Mouse (Mus musculus): ENCODE data around the gene Tyw3. TPM values are rescaled to one million over a fixed set of nuclear protein-coding genes. Genes with fewer than 3 reads are reported as not detected.
"Not testable (repeated sequence)": the region's sequence is repeated elsewhere in the genome, so short reads cannot be mapped to it uniquely, and the experiment has no call there.

Tyw3 gene
- total RNA-seq (2021), result 10 to 100 TPM; 10.1 to 10.7 TPM
- long read RNA-seq, full-length matches to known transcripts, result 7 of 8 reads
- long read RNA-seq, partial matches to known transcripts, result 0 of 8 reads
- long read RNA-seq, other reads (novel, unspliced or antisense), result 1 of 8 reads

GRCm38 (mm10) chr3:154596934-154597554 is at the start of gene Tyw3:
Gene Tyw3, minus strand, starts transcription at chr3:154597104.
- peak; percentile 98 to 99 for DNase-seq (ENCODE audit: low spot score in 2 of 2)

GRCm38 (mm10) chr3:154633091-154633490 is 36.2 kb upstream of the Tyw3 start:
- no peak for DNase-seq (ENCODE audit: low spot score in 2 of 2)

DNA sequence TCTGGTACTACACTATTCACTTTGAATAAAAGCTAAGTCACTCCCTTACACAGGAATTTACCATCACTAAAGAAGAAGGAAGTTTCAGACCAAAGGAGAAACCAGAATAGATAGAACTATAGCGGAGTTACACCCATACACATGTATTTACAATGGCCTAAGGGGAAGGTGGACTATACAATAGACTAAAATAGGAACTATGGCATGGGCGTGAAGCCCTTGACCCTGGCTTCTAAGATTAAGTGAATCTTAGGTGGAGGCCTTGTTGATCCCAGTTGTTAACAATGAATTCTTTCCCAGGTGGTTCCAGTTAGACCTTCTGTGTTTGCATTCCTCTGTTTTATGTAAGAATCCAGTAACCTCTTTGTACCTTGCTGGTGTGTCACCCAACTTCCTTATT is 34.4 kb upstream of the Tyw3 start:
- not testable (repeated sequence) for DNase-seq (ENCODE audit: low spot score in 2 of 2)

GRCm38 (mm10) chr3:154628284-154628683 is 31.4 kb upstream of the Tyw3 start:
- DNase-seq (ENCODE audit: low spot score in 2 of 2), result no peak

- no peak for DNase-seq (ENCODE audit: low spot score in 2 of 2)
Observed at GRCm38 (mm10) chr3:154616106-154616505, 19.2 kb upstream of the Tyw3 start.

- DNase-seq (ENCODE audit: low spot score in 2 of 2), result no peak
Observed at GRCm38 (mm10) chr3:154615304-154615703, 18.4 kb upstream of the Tyw3 start.

- DNase-seq (ENCODE audit: low spot score in 2 of 2), result no peak
Observed at GRCm38 (mm10) chr3:154614771-154615170, 17.9 kb upstream of the Tyw3 start.

GRCm38 (mm10) chr3:154611888-154612287 is 15.0 kb upstream of the Tyw3 start:
- no peak for DNase-seq (ENCODE audit: low spot score in 2 of 2)

DNA sequence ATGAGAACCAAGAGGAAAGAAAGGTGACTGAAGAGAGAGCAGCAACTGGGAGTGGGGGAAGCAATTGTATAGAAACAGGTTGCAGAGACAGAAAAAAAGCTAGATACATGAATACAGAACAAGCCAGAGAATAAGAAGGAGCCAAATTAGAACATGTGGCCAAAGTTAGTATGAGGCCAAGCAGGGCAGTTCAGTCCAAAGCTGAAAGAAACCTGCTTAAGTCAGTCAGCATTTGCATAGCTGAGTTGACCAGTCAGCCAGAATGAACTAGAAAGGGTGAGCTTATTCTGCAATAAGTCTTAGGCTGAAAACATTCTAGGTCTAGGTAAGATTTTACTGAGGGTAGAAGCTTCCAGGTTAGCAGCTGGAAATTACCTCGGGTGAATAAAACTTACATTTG is 11.0 kb upstream of the Tyw3 start:
- no peak for DNase-seq (ENCODE audit: low spot score in 2 of 2)

- no peak for DNase-seq (ENCODE audit: low spot score in 2 of 2)
Observed at GRCm38 (mm10) chr3:154604871-154605270, 8.0 kb upstream of the Tyw3 start.

DNA sequence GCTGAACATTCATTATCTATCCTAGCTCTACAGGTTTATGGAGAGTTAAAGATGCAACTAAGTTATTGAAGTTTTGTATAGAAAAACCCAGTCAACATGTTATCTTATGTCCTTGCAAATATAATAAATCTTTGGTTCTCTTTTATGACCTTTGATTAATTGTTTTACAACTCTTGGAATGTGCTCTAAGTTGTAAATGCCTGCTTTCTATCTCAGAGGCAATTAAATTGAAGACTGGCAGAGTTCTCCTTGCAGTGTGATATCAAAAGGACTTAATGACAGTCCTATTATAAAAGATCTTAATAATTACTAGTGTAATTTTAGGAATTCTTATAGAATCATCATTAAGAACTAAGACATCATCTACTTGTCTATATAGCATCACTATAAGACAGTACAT is 5.2 kb upstream of the Tyw3 start:
- no peak for DNase-seq (ENCODE audit: low spot score in 2 of 2)

DNA sequence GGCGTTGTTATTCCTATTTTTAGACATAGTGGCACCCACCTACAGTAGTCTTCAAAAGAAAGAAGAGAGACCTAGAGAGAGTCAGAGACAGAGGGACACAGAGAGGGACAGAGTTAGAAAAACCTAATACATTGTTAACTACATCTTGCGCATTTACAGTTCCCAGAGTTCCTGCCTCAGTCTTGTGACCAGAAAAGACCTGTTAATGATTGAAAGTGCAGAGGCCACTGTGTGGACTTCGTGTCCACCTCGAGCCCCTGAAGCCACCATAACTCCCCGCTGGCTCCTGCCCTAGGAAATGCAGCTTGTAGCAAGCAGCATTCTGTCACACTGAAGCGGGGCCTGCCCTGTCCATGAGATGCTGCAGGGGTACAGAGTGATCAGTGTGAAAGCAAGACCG is 657 bp upstream of the Tyw3 start:
- no peak for DNase-seq (ENCODE audit: low spot score in 2 of 2)

- peak; percentile 94 for DNase-seq (ENCODE audit: low spot score in 2 of 2)
Observed at GRCm38 (mm10) chr3:154596488-154596933, 393 bp downstream of the Tyw3 start, which contains the start of gene Cryz. Gene Cryz, plus strand, starts transcription at chr3:154596711.

DNA sequence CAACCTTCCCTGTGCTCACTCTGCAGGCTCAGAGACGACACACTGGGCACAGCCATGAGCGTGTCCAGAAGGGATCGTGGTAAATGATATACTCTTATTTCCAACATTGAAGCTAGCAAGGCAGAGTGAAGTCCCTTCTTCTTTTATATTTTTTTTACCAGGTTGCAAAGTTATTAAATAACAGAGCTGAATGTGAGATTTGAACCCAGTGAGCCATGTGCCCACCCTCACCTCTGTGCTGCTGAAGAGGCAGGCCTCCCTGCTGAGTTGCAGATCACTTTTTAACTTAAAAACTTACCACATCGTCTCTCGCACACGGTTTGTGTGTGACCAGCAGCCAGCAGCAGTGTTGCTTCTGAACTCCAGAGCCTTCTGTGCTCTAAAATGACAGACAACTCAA is 2.7 kb downstream of the Tyw3 start:
- DNase-seq (ENCODE audit: low spot score in 2 of 2), result no peak

- no peak for DNase-seq (ENCODE audit: low spot score in 2 of 2)
Observed at GRCm38 (mm10) chr3:154593596-154593995, 3.3 kb downstream of the Tyw3 start.

- DNase-seq (ENCODE audit: low spot score in 2 of 2), result no peak
Observed at GRCm38 (mm10) chr3:154591621-154592020, 5.3 kb downstream of the Tyw3 start.

- no peak for DNase-seq (ENCODE audit: low spot score in 2 of 2)
Observed at GRCm38 (mm10) chr3:154590971-154591370, 5.9 kb downstream of the Tyw3 start.

GRCm38 (mm10) chr3:154584351-154584750 is 12.6 kb downstream of the Tyw3 start:
- DNase-seq (ENCODE audit: low spot score in 2 of 2), result no peak

- no peak for DNase-seq (ENCODE audit: low spot score in 2 of 2)
Observed at GRCm38 (mm10) chr3:154577895-154578294, 19.0 kb downstream of the Tyw3 start.

GRCm38 (mm10) chr3:154573666-154574065 is 23.2 kb downstream of the Tyw3 start:
- no peak for DNase-seq (ENCODE audit: low spot score in 2 of 2)

DNA sequence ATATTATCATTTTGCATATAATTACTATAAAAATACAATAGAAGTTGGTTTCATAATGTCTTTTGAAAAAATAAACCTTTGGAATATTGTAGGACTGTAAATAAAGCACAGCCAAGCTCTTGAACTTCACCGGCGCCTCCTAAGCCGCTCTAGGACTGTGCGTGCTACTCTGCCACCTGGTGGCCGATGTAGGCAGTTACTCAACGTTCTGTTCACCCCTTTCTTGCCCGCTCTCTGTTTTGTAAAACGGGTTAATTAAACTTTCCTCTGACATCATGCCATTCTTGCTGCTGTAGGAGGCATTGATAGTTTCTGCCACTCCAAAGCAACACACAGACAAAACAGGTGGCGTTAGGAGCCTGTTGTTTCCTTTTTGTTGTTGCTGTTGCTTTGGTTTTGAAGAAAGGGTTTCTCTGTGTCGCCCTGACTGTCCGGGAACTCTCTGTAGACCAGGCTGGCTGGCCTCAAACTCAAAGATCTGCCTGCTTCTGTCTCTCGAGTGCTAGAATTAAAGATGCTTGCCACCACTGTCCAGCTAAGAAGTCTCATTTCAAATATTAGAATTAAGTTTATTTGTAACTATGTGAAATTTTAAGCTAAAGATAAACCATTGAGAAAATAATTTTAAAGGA is 24.4 kb downstream of the Tyw3 start:
- DNase-seq (ENCODE audit: low spot score in 2 of 2), result peak; percentile 81 to 84

DNA sequence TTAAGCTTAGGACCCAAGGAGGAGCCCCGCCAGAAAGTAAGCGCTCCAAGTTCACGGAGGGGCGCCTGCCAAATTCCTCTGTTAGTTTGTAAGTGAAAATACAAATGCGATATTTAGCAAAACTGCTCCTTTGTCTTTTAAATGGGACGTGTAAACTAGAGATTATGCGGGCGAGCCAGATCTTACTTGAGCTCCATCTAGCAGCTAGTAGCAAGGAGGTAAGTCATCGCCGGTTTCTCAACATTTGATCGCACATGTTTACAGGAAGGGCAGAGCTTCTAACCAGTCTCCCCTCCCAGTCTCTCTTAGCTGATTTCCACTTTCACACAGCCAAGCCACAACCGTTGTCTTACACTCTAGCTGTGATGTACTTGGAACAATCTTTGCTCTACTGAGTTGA is 26.1 kb downstream of the Tyw3 start:
- DNase-seq (ENCODE audit: low spot score in 2 of 2), result no peak
